Mouse (Mus musculus) urinary bladder, postnatal 25 days (tissue): ENCODE measurements around the gene H2afv.

Experiments
- DNase-seq: peaks from one replicate; pipeline ENCODE4 v3.0.0; 2022; ENCODE audit warnings: low spot score

H2afv gene

DNA sequence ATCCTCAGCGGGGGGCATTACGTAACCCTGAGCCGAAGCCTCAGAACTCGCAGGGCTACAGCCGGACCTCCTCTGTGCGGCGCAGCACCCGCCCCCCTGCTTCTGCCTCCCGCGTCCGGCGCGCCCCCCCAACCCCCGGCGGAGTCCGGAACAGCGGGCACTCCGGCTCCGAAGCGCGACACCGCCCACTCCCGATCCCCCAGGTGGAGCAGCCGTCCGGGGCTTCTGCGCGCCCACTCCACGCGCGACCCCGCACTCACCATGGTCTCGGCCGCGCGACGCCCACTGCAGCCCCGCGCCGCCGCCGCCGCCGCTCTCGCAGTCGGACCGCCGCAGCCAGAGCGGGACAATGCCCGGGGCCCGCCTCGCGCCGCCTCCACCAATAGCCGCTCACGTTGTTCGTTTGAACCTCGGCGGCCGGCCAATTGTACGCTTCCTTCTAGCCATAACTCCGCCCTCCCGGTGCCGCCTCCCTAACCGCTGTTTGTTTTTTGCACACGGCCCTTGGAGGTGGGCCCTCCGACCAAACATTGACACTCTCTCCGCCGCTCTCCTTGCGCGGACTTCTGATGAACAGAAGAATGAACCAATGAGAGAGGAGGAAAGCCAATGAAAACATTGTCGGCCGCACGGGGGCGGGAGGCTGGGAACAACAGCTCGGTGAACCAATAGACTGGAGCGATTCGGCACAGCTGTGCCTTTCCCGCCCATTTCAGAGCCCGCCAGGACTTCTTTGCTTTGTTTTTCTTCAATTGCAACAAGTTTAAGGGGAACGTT lies at the start of gene H2afv:
TSS of gene H2afv (minus strand) at position 367 of the 777 bp plus-strand sequence.
- DNase-seq: peak; percentile 98

DNA sequence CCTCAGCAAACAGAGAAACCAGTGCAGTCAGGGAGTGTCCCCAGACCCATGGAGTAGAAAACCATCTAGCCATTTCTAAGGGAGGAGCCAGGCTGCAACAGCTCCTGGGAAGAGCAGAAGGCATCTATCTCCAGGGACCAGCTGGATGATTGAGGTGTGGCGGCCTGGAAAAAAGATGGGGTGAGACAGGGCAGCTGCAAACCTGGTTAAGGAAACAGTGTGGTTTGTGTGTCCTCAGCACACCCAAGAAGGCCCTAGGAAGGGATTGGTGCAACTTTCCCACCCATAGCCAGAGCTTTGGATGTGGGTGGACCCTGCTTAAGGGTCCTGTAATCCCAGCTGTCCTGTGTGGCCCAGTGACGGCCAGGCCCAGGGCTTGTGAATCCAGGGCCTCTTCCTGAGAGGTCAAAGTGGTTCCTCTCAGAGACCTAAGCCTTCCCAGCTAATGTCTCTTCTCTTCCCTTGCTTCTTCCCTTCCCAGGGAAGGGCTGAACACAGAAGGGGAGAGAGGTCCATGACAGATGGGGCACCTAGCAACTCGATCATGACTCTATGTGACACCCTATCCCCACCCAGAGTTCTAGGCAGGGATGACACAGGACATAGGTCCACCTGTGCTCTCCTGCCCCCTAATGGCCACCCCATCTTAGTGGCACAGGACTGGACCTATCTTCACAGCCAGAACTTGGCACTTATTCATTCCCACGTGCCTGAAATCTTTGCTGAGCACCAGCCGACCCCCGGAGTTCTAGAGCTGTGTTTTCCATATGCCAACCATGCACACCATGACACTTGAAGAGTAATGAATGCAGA lies 45.7 kb upstream of the H2afv start:
- DNase-seq: no peak

DNA sequence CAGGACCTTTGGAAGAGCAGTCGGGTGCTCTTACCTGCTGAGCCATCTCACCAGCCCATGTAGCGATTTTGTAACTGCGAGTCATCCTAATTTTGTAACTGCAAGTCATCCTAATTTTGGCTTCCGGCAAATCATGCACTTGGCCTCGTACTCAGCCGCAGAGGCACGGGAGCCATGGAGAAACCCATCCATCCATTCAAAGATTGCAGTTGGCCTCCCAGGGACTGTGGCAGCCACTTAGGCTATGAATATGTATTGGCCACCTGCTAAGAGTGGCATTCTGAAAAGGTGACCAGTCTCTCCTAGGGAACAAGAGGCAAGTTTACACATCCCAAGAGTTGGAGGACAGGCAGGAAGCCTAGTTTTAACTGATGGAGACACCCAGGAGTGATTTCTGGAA lies 45.0 kb upstream of the H2afv start:
- no peak for DNase-seq

DNA sequence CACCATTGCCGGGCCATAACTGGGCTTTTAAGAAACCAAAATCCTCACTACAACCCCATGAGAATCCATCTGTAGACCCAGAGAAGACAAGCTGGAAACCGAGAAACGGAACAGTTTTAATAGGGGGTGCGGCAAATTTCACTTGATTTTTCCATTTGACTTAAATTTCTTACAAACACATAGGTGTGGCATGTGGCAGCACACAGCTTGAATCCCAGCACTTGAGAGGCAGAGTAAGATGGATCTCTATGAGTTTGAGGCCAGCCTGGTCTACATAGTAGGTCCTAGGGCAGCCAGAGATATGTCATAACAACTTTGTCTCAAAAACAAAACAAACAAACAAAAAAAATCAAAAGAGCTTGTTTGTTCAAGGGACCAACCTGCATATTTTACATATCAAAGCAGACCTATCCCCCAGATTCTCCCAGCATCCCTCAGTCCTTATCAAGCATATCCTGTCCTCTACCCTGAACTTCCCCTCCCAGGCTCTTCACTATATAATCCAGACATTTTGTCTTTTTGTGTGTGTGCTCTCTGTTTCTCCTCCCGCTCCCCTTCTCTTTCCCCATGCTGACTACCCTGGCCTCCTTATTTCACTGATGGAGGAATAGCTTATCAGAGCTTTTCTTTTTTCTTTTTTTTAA lies 43.9 kb upstream of the H2afv start:
- no peak for DNase-seq

DNA sequence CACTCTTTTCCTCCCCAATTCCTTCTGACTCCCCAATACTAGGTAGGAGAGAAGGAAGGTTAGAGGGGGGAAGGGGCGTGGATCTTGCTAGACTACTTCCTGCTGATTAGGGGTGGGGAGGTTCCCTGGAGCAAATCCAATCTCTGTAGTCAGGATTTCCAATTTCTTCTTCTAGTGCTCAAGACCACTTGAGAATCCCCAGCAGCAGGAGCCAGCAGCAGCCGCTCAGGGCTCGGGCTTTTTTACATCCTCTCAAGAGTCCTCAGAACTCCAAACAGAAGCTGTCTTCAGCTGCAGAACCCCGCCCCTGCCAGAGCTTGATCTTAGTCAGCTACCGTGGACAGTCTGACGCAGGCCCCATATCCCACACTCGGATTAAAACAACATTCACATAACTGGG lies 43.3 kb upstream of the H2afv start:
- DNase-seq: no peak

DNA sequence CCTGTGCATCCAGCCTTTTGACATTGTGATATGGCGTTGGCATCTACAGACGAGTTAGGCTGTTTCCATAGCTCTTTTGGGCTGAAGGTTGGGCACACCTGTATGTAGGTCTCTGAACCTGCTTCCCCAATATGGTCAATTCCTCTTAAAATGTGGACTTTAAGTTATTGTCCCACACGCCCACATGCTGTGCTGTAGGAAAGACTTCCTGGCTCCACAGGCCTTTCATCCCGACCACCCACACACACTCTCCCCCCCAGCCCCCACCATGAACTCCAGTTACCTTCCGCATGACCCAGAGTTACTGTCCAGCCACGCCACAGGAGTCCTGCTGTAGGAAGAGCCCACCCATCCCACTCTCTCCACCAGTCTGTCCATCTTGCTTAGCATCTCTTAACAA lies 42.7 kb upstream of the H2afv start:
- no peak for DNase-seq

DNA sequence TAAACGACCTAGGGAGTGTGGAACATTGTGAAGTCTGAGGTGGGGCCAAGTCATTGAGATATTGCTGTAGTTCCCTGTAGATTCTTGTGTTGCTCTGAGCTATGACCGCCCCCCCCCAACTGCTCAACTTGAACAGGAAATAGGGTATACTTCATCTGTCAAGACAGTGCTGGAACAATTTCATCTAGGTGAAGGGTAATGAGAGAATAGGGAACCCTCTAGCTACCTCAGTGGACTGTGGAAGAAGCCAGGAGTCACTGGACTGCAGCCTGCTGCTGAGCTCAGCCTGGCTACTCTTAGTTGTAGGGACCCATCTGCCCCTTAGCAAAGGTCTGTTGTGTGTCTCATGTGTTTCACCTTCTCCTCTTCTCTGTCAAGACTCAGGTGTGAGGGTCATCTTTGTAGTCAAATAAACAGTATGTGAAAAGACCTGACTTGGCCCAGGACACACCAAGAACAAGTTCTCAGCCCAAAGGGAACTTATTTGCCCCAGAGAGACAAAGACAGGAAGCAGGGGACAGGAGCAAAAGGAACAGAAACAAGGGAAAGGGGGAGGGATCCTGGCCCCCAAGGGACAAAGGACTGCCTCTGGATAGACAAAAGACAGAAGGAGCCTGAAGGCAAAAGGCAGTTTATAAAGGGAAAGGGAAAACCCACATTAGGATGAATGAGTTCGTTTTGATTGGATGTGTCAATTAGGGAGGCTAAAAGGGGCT lies 40.2 kb upstream of the H2afv start:
- no peak for DNase-seq

DNA sequence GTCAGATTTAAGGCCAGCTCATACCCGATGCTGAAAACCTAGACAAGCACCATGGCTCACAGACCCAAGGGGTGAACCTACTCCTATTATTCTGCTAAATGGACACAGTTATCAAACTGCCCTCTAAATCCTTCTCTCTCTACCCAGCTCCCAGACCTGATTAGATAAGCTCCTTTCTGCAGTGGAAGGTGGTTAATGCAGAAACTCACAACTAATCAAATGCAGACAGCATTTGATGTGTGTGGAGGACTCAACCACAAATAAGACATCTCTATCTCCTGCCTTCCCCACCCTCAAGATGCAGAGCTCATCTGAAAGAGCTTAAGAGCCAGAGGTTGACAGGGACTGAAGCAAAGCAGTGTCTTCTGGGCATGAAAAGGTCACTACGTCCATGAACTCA lies 38.9 kb upstream of the H2afv start:
- no peak for DNase-seq

DNA sequence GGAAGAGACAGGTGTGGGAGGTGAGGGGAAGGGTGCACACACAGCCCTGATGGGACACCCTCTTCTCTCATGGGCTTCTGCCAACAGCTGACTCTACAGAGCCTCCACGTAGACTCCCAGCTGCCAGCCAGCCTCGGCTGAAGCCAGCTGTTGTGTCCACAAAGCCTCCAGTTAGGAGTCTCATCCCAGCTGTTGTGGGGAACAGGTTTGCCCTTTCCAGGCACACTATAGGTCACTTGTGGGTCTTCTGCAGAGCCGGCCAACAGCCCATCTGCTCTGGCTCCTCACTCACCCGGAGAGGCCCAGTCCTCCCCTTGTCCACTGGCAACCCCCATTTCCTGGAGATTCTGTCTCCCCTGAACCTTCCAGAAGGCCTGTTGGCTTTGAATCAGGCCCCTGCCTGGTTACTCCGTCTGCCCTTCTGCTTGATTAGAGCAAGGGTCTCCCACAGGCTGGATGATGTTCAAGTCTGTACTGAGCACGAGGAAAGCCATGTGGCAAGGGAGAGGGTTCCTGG lies 37.5 kb upstream of the H2afv start:
- no peak for DNase-seq

DNA sequence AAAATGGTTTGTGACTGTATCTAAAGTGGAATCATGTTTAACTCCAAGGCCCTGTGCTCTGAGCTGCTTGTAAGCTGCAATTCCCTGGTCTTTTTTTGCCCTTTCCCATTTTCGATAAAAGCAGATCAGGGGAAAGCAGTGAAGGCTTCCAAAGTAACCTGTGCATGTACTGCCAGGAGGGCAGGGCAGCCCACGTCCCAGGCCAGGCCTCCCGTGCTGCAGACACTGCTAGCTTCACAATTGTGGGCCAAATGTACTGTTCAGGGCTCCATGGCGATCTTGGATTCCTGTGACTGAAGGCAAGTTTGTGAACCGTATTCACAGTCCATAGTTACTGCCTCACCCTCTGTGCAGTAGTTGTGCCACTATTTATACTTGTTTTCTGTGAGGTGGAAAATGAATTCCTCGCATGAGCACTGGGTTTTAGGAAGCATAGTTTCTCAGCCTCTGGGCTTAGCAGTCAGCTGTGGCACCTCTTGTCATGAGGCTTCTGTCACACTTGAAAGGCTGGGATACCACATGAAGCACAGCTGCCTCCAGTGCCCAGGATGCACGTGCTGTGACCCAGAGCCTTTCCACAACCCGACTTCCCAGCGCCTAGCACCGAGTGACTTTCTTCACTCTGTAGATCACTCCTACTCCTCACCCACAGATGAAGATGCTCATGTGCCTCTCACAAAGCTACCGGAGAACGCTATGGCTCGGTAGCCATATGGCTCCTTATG lies 36.6 kb upstream of the H2afv start:
- no peak for DNase-seq

DNA sequence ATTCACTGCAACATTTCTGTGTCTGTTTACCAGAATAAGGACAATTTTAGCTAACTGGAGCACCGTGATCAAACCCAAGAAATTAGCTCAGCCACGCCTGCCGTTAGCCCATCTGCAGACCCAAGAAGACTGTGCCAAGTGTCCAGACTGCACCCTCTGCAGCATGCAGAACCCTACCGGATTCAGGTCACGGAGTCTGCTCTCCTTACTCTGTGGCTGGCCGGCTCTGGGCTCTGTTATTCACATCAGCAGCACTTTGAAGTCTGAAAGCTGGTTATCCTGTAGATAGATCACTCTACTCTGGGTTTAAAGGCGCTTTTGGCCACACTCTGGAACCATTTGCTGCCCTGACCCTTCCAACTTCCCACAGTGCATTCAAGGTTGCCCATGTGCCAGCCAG lies 35.9 kb upstream of the H2afv start:
- DNase-seq: no peak

DNA sequence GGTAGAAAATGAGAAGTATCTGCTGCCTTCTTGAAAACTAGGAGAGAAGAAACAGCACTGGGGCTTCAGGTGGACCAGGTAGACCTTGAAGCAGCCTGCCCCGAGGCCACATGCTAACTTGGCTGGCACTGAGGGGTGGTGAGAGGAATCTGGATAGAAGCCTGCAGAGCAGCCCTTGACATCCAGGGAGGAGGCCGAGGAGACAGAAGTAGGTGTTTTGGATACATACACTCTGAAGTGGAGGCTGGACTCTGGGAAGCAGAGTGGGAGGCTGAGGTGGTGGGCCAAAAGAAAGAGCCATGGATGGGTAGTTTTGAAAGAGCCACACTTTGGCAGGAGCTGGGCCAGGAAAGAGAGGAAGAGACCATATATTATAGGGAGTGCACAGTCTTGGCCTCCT lies 35.0 kb upstream of the H2afv start:
- no peak for DNase-seq

DNA sequence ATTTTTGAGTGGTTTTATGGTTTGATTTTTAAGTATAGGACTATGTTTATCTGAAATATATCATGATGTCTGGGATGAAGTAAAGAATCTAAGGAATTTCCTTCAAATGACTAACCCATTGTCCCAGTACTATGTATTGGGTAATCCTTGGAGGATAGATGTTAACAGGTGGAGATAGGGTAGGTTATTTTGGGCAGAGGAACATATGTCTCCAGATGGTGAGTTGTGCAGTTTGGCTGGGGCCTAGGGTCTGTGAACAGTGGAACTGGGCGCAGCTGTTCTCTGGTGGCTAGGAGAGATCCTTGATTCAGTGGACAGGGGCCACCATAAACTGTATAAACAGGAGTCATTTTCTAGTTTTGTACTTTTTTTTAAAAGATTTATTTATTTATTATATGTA lies 33.1 kb upstream of the H2afv start:
- no peak for DNase-seq

DNA sequence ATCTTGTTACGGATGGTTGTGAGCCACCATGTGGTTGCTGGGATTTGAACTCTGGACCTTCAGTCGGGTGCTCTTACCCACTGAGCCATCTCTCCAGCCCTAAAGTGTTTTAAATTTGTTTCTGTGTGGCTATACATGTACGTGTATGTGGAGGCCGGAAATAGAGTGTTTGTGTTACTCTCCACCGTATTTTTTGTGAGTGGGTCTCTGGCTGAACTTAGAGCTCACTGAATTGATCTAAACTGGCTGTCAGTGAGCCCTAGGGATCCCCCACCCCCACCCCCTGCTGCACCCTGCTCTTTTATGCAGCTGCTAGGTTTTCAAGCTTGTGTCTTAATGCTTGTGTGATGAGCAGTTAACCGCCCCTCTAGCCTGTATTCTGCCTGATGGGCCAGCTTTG lies 32.6 kb upstream of the H2afv start:
- DNase-seq: no peak

DNA sequence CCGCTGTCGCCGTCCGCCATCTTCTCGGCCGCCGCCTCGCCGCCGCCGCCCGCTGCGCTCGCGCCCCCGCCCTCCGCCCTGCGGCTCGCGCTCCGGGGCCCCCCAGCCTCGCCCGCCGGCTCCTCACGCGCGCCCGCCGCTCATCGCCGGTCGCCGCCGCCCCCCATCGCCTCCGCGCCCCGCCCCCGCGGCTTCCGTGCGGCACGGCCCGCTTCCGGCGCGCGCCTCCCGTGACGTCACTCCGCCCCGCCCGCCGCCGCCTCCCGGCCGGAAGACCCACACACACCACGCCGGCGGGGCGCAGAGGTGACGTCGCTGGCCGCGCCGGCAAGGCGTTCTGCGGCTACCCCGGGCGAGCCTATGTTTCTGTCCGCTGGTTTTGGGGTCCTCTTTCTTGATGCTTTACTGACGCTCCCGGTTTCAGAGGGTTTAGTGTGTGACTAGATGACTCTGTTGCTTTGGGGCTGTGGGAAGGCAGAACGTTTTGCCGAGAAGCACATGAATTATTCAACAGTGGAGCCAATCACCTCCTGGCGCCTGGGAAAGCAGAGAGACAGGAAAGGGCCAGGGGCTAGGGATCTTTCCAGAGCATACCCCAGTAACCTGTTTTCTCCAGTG lies 31.7 kb upstream of the H2afv start, which contains the start of gene Purb:
TSS of gene Purb (minus strand) at position 51 of the 618 bp plus-strand sequence.
- DNase-seq: peak; percentile 96

DNA sequence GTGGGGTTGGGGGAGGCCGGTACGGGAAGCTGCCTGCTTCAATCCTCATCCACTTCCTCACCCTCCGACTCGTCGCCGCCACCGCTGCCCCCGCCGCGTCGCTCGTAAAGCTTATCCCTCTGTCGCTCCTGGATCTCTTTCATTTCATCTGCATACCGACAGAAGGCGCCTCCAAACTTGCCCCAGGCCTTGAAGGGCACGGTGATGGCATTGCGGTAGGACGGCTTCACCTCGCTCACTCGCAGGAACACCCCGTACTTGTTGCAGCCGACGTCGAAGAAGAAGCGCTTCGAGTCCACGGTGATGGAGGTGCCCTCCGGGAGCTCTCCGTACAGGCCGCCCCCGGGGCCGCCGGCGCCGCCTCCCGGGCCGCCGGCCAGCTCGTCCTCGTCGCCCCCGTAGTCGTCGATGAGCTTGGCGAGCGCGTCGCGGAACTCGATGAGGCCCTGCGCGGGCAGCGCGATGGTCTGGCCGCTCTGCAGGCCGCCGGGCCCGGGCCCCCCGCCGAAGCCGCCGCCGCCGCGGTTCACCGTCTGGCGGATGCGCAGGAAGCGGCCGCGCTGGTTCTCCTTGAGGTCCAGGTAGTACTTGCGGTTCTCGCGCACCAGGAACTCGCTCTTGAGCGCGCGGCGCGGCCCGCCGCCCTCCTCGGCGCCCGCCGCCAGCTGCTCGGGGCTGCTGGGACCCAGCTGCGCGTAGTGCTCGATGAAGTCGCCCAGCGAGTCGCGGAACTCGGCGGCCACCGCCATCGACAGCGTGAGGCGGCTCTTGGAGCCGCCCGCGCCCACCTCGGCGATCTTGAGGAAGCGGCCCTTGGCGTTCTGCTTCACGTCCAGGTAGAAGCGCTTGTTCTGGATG lies 30.9 kb upstream of the H2afv start:
- peak; percentile 49 for DNase-seq

DNA sequence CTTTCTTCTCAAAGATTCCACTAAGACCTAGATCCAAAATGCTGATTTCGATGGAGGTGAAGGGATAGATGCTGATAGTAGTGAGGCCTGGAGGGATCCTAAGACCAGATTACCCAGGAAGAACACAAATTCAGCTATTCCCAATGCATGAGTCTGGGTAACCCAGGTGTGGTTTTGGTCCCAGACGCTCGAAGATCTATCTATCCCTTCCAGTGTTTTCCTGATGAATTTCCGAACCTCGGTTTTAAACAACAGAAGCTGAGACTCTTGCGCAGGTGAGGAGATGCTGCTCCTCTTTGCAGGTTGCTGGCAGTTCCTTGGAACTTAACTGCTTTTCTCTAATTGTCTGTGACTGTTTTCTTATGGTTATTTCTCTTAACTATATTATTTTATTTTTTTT lies 30.1 kb upstream of the H2afv start:
- DNase-seq: no peak

DNA sequence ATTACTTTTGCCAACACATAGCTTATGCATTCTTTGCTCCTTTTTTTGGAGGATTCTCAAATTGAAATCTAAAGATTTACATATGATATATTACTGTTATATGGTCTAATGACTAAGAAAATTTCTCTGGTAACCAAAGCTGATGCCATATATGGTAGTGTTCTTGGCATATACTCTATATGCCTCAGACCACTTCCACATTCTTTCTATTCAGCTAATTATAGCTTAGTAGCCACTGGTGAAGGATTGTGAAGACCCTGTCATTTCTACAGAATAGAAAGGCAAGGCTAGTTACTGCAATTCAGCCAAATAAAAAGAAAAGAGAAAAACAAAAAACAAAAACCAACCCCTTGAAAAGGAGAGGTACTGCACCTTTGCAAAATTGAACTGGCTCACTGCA lies 27.8 kb upstream of the H2afv start:
- no peak for DNase-seq

DNA sequence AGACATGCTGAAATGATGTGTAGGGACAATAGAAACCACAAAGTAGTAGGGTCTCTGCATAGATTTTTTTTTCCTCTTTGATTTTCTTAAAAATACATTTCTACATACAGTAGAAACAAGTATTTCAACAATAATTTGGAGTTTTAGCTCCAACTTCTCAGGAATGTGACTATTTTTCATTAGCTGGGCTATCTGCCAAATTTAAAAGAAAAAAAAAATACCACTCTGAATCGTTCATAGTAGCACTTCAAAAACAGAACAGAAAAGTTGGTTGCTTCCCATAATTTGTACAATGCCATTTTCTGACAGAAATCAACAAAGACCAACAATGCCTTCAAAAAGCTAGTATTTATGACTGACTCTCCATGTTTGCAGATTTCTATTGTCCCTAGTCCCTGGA lies 27.2 kb upstream of the H2afv start:
- no peak for DNase-seq

DNA sequence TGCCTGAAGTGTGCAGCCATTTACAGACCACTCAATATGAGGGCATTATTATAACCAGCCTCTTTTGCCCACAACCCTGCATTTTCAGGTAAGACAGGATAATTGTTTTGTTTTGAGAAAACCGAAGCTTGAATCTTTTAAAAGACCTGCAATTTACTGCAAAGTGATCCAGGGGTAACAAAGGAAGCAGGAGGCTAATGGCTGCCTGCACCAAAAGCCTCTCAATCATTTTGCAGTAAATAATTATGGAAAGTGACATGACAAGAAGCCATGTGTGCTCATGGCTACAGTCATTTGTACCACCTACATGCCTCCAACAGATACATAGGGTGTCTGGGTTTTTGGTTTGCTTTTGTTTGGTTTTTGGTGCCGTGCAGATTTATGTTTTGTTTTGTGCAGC lies 26.8 kb upstream of the H2afv start:
- DNase-seq: no peak
